Mouse (Mus musculus) CH12.LX (cell line): ENCODE measurements at regions not wholly inside any gene's neighbourhood (a gene's known extent, or its start where the extent isn't known, plus 50 kb on each side); places are given as distances from the start of the nearest gene placed in this dataset.

ENCODE experiments used
- DNase-seq: peaks from one replicate; pipeline ENCODE4 v3.0.0-alpha.2; 2013; ENCODE audit errors: extremely low read depth
- H3K27ac ChIP-seq: 2 replicates; pipeline ENCODE4 v1.5.1; 2012; ENCODE audit warnings: low read depth, mild to moderate bottlenecking, control low read depth, moderate library complexity; ENCODE audit not compliant: insufficient read depth
- H3K27me3 ChIP-seq: replicated peaks from 2 replicates; pipeline ENCODE3; 2012; ENCODE audit warnings: inconsistent platforms
- H3K36me3 ChIP-seq, 2 experiments: replicated peaks in 1 of 2; 2 replicates each; pipeline versions ENCODE3 to v1.6.1; 2012; ENCODE audit warnings: inconsistent platforms in 1 of 2, low read length in 1 of 2, mild to moderate bottlenecking in 1 of 2, mixed read lengths in 1 of 2, moderate library complexity in 1 of 2; ENCODE audit not compliant: control insufficient read depth in 1 of 2, insufficient read depth in 1 of 2
- H3K4me1 ChIP-seq, 2 experiments: 2 replicates each; pipeline ENCODE4 v1.6.1; 2012; ENCODE audit warnings: inconsistent platforms in 1 of 2, moderate library complexity in 1 of 2; ENCODE audit not compliant: insufficient read depth in 2 of 2, control insufficient read depth in 1 of 2
- H3K4me2 ChIP-seq: 2 replicates; pipeline ENCODE4 v1.6.1; 2012; ENCODE audit warnings: low read depth, mild to moderate bottlenecking, control low read depth; ENCODE audit not compliant: poor library complexity, insufficient read depth, severe bottlenecking
- H3K4me3 ChIP-seq, 3 experiments: fragments of 150-350 bp in 1 of 3; sonication (generic) in 1 of 3; replicated peaks in 1 of 3; 2 replicates each; pipeline versions ENCODE3 to v1.5.1; 2011 to 2012; ENCODE audit warnings: low read depth in 2 of 3, low read length in 2 of 3, mild to moderate bottlenecking in 2 of 3, moderate library complexity in 2 of 3, control low read depth in 1 of 3, improper control_type of control experiment in 1 of 3, inconsistent platforms in 1 of 3, mixed read lengths in 1 of 3; ENCODE audit not compliant: poor library complexity in 1 of 3
- H3K79me2 ChIP-seq: replicated peaks from 2 replicates; pipeline ENCODE4 v1.6.1; 2012; ENCODE audit warnings: mild to moderate bottlenecking, moderate library complexity; ENCODE audit not compliant: control insufficient read depth, poor library complexity, insufficient read depth, severe bottlenecking; ENCODE audit errors: extremely low read depth
- H3K9ac ChIP-seq: 2 replicates; pipeline ENCODE4 v1.6.1; 2012; ENCODE audit warnings: low read depth, mild to moderate bottlenecking, control low read depth, moderate library complexity; ENCODE audit not compliant: insufficient read depth
- H3K9me3 ChIP-seq: replicated peaks from 2 replicates; pipeline ENCODE3; 2012; ENCODE audit warnings: low read length, inconsistent platforms, mixed read lengths
- CHD1 ChIP-seq: IDR thresholded peaks from 2 replicates; pipeline ENCODE4 v1.6.1; 2012; ENCODE audit warnings: low read depth, low read length, improper control_type of control experiment, inconsistent platforms
- CHD2 ChIP-seq: IDR thresholded peaks from 2 replicates; pipeline ENCODE4 v1.6.1; 2011; ENCODE audit warnings: low read length, improper control_type of control experiment
- CTCF ChIP-seq, 2 experiments: IDR thresholded peaks in 1 of 2; conservative IDR thresholded peaks in 1 of 2; 2 replicates each; pipeline ENCODE4 v1.5.1; 2011 to 2012; ENCODE audit warnings: low read depth in 2 of 2, low read length in 2 of 2, improper control_type of control experiment in 1 of 2, inconsistent platforms in 1 of 2, mild to moderate bottlenecking in 1 of 2, moderate library complexity in 1 of 2
- E2F4 ChIP-seq: IDR thresholded peaks from 2 replicates; pipeline ENCODE4 v1.6.1; 2011; ENCODE audit warnings: low read depth, low read length, improper control_type of control experiment; ENCODE audit not compliant: insufficient replicate concordance
- ETS1 ChIP-seq: conservative IDR thresholded peaks from 2 replicates; pipeline ENCODE4 v1.6.1; 2012; ENCODE audit warnings: low read depth, mild to moderate bottlenecking, inconsistent platforms, low read length, improper control_type of control experiment, moderate library complexity
- HCFC1 ChIP-seq: IDR thresholded peaks from 2 replicates; pipeline ENCODE4 v1.6.1; 2012; ENCODE audit warnings: low read depth, mild to moderate bottlenecking, inconsistent platforms, low read length, improper control_type of control experiment
- IRF4 ChIP-seq: IDR thresholded peaks from 2 replicates; pipeline ENCODE4 v1.6.1; 2014; ENCODE audit warnings: low read depth, mild to moderate bottlenecking, inconsistent platforms, low read length, improper control_type of control experiment
- JUN ChIP-seq: IDR thresholded peaks from 2 replicates; pipeline ENCODE4 v1.6.1; 2011; ENCODE audit warnings: low read depth, mild to moderate bottlenecking, low read length, improper control_type of control experiment, moderate library complexity; ENCODE audit not compliant: insufficient read depth
- JUND ChIP-seq: conservative IDR thresholded peaks from 2 replicates; pipeline ENCODE4 v1.6.1; 2011; ENCODE audit warnings: low read depth, low read length, improper control_type of control experiment
- KAT2A ChIP-seq: IDR thresholded peaks from 2 replicates; pipeline ENCODE4 v1.6.1; 2012; ENCODE audit warnings: low read length, improper control_type of control experiment, inconsistent platforms; ENCODE audit not compliant: insufficient replicate concordance
- MAX ChIP-seq: IDR thresholded peaks from 2 replicates; pipeline ENCODE4 v1.6.1; 2011; ENCODE audit warnings: low read length, improper control_type of control experiment
- MAZ ChIP-seq: IDR thresholded peaks from 2 replicates; pipeline ENCODE4 v1.6.1; 2012; ENCODE audit warnings: low read depth, mild to moderate bottlenecking, inconsistent platforms, low read length, improper control_type of control experiment, moderate library complexity
- MXI1 ChIP-seq: IDR thresholded peaks from 2 replicates; pipeline ENCODE4 v1.6.1; 2011; ENCODE audit warnings: mild to moderate bottlenecking, low read depth, low read length, improper control_type of control experiment
- MYC ChIP-seq: IDR thresholded peaks from 2 replicates; pipeline ENCODE4 v1.6.1; 2011; ENCODE audit warnings: low read depth, mild to moderate bottlenecking, improper control_type of control experiment, low read length
- NRF1 ChIP-seq: IDR thresholded peaks from 2 replicates; pipeline ENCODE4 v1.6.1; 2014; ENCODE audit warnings: low read depth, mild to moderate bottlenecking, inconsistent platforms, low read length, improper control_type of control experiment, moderate library complexity
- POLR2A ChIP-seq: IDR thresholded peaks from 2 replicates; pipeline ENCODE4 v1.6.1; 2011; ENCODE audit warnings: low read depth, mild to moderate bottlenecking, improper control_type of control experiment, low read length
- RAD21 ChIP-seq: IDR thresholded peaks from 2 replicates; pipeline ENCODE4 v1.6.1; 2011; ENCODE audit warnings: low read depth, mild to moderate bottlenecking, low read length, improper control_type of control experiment, moderate library complexity
- RCOR1 ChIP-seq: conservative IDR thresholded peaks from 2 replicates; pipeline ENCODE4 v1.6.1; 2012; ENCODE audit warnings: low read depth, mild to moderate bottlenecking, inconsistent platforms, low read length, improper control_type of control experiment
- SIN3A ChIP-seq: IDR thresholded peaks from 2 replicates; pipeline ENCODE4 v1.6.1; 2012; ENCODE audit warnings: low read length, improper control_type of control experiment, inconsistent platforms
- SMC3 ChIP-seq: IDR thresholded peaks from 2 replicates; pipeline ENCODE4 v1.6.1; 2011; ENCODE audit warnings: low read depth, low read length, improper control_type of control experiment
- TBP ChIP-seq: conservative IDR thresholded peaks from 2 replicates; pipeline ENCODE4 v1.6.1; 2011; ENCODE audit warnings: low read depth, low read length, improper control_type of control experiment
- TCF12 ChIP-seq: IDR thresholded peaks from 2 replicates; pipeline ENCODE4 v1.6.1; 2014; ENCODE audit warnings: low read depth, mild to moderate bottlenecking, inconsistent platforms, low read length, improper control_type of control experiment
- UBTF ChIP-seq: IDR thresholded peaks from 2 replicates; pipeline ENCODE4 v1.6.1; 2012; ENCODE audit warnings: low read depth, mild to moderate bottlenecking, inconsistent platforms, low read length, improper control_type of control experiment, moderate library complexity
- ZC3H11A ChIP-seq: IDR thresholded peaks from 2 replicates; pipeline ENCODE4 v1.6.1; 2012; ENCODE audit warnings: low read depth, mild to moderate bottlenecking, inconsistent platforms, low read length, improper control_type of control experiment
- ZKSCAN1 ChIP-seq: IDR thresholded peaks from 2 replicates; pipeline ENCODE4 v1.6.1; 2012; ENCODE audit warnings: low read depth, inconsistent platforms, low read length, improper control_type of control experiment, borderline replicate concordance
- ZMIZ1 ChIP-seq: IDR thresholded peaks from 2 replicates; pipeline ENCODE4 v1.6.1; 2012; ENCODE audit warnings: low read depth, mild to moderate bottlenecking, inconsistent platforms, low read length, improper control_type of control experiment
- dilution Hi-C: fragments of 300-500 bp; cut with MboI; formaldehyde crosslinking; loops from 2 replicates; pipeline ENCODE4 v1.14.3; 2020; ENCODE audit warnings: low sequenced_read_pairs; ENCODE audit not compliant: extremely low pct_unique_long_range_greater_than_20kb, extremely low pct_ligation_motif_present
- in situ Hi-C: fragments of 300-500 bp; cut with MboI; formaldehyde crosslinking; loops from 3 replicates; pipeline ENCODE4 v1.14.3; 2019; ENCODE audit warnings: low sequenced_read_pairs, low pct_ligation_motif_present, low pct_unique_long_range_greater_than_20kb, mixed read lengths

DNA sequence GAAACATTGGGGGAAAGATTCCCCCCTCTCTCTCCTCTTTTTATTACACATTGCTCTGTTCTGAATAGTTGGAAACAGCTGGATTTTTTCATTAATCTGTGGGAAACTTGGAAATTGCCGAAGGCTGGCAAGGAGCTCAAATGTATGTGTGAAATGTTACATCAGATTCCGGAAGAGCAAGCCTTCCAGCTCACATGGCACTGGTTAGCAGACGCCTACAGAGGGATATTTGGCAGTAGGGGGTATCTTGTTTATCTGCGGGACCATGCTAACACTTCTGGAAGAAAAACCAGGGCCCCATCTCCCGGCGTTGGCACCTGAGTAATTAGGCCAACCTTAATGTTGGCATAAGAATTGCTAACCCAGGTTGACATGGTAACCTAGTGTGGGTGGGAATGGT, 183.0 kb downstream of the Enc1 start:
- H3K9me3 ChIP-seq, result peaks cover 24% of the 10 kb centered on the region
- TF ChIP-seq TCF12, result no peak
- no peak for TF ChIP-seq MXI1
- TF ChIP-seq KAT2A, result no peak
- no peak for TF ChIP-seq TBP
- no peak for TF ChIP-seq MYC
- TF ChIP-seq ZC3H11A, result no peak
- no peak for TF ChIP-seq UBTF
- TF ChIP-seq POLR2A, result no peak
- no peak for TF ChIP-seq MAX
- TF ChIP-seq ZMIZ1, result no peak
- no peak for TF ChIP-seq MAZ
- no peaks in the 10 kb centered on the region for H3K79me2 ChIP-seq
- H3K4me3 ChIP-seq, result no peak overlapping the region
- DNase-seq, result no peak
- no peak overlapping the region for H3K9ac ChIP-seq
- H3K27ac ChIP-seq, result no peak overlapping the region
- dilution Hi-C loops, result no loop called here
- in situ Hi-C loops, result no loop called here
- H3K4me1 ChIP-seq, result no peaks in the 10 kb centered on the region
- H3K36me3 ChIP-seq, result no peaks in the 10 kb centered on the region
- no peak overlapping the region for H3K4me2 ChIP-seq
- no peaks in the 10 kb centered on the region for H3K27me3 ChIP-seq

DNA sequence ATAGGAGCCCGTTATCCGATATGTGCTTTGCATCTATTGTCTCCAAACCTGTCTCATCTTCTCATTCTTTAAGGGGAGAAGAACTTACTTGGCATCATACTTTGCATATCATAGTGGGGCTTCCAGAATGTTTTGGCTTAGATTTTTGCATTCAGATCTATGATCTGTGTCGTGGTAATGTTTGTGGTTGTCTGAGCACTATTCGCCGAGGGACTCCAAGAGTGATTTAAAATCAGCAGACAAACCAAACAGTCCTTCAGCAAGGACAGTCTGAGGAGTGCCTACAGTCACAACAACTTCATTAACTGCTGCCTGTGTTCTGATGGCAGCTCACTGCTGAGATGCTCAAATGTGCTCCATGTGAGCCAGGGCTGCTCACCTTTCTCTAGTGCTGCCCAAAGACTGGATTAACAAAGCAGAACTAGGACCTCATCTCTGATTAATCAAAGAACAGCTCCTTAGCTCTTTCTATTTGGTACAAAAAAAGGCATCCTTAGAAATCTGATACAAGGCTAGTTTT, 182.5 kb downstream of the Enc1 start:
- Histone ChIP-seq H3K79me2 (no peaks in the 10 kb centered on the region), H3K4me1 (no peaks in the 10 kb centered on the region), H3K4me2 (no peak overlapping the region), H3K36me3 (no peaks in the 10 kb centered on the region), H3K27ac (no peak overlapping the region), H3K27me3 (no peaks in the 10 kb centered on the region), H3K9ac (no peak overlapping the region), H3K4me3 (no peak overlapping the region)
- dilution Hi-C loops (no loop called here), in situ Hi-C loops (no loop called here)
- DNase-seq, result no peak
- TF ChIP-seq E2F4 (no peak), ETS1 (no peak), TBP (no peak), CTCF (conservative IDR thresholded peaks at IDR 0.05 in 1 of 2, IDR thresholded peaks at IDR 0.05 in 1 of 2; ENCODE audit: low read depth in 2 of 2, low read length in 2 of 2) (no peak), SMC3 (no peak), RAD21 (no peak), CHD2 (no peak), SIN3A (no peak), JUN (no peak), MXI1 (no peak), NRF1 (no peak), RCOR1 (no peak), JUND (no peak), HCFC1 (no peak), POLR2A (no peak), MAZ (no peak), ZKSCAN1 (no peak), IRF4 (no peak), CHD1 (no peak)
- TF ChIP-seq, all 38 proteins: peak for 0
- H3K9me3 ChIP-seq, result peaks cover 21% of the 10 kb centered on the region
